Mouse (Mus musculus): ENCODE measurements around the gene Flg2.

The Flg2 gene

GRCm38 (mm10) chr3:93196978-93197377, at the start of gene Flg2:
Gene Flg2 (plus strand): TSS chr3:93197278.
- DNase-seq (ENCODE audit: low spot score in 2 of 2) = no peak

GRCm38 (mm10) chr3:93162502-93162901, 34.6 kb upstream of the Flg2 start:
- DNase-seq (ENCODE audit: low spot score in 2 of 2) = no peak

DNA sequence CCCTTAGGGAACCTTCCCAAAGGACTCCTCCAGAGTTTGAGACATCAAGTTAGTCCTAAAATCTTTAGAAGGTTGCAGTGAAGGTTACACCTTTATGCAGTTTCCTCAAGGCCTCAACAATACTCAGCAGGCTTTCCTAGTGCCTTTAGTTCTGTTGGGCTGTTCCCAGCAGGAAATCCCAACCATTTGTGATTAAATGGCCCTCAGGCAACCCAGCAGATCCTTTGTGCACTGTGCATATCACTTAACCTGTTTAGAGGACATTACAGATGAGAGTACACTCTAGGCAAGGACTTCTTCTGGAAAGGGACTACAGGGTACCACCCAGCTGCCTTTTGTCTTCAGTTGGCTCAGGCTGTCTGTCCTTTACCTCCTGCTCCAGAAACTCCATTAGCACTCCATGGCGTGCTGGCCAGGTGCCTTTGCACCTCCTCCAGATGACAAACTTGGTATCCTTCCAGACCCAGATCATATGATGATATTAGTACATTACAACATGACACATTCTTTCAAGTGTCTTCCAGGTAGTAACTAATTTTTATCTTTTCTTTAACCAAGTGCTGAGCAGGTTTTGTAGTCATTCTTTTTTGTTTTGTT, 34.0 kb upstream of the Flg2 start:
- no peak for DNase-seq (ENCODE audit: low spot score in 2 of 2)

GRCm38 (mm10) chr3:93180856-93181255, 16.2 kb upstream of the Flg2 start:
- DNase-seq (ENCODE audit: low spot score in 2 of 2) = peak in 1 of 2 experiments; percentile 3

DNA sequence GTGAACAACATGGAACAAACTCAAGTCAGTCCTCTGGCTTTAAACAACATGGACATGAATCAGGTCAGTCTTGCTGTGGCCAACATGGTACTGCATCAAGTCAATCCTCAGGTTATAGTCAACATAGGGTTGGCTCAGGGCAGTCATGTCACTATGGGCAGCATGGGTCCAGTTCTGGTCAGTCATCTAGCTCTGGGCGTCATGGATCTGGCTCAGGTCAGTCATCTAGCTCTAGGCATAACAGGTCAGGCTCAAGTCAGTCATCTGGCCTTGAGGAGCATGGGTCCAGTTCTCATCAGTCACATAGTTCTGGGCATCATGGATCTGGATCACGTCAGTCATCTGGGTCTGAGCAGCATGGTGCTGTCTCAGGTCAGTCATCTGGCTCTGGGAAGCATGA, 4.9 kb downstream of the Flg2 start:
- no peak for DNase-seq (ENCODE audit: low spot score in 2 of 2)

GRCm38 (mm10) chr3:93202499-93202898, 5.4 kb downstream of the Flg2 start:
- no peak for DNase-seq (ENCODE audit: low spot score in 2 of 2)
